Mouse (Mus musculus) right cerebral cortex, postnatal 4 days (tissue): ENCODE results near the gene Zfhx3.

Experiments
- DNase-seq: peaks from one replicate; pipeline ENCODE4 v3.0.0-alpha.2; 2022

Gene Zfhx3

DNA sequence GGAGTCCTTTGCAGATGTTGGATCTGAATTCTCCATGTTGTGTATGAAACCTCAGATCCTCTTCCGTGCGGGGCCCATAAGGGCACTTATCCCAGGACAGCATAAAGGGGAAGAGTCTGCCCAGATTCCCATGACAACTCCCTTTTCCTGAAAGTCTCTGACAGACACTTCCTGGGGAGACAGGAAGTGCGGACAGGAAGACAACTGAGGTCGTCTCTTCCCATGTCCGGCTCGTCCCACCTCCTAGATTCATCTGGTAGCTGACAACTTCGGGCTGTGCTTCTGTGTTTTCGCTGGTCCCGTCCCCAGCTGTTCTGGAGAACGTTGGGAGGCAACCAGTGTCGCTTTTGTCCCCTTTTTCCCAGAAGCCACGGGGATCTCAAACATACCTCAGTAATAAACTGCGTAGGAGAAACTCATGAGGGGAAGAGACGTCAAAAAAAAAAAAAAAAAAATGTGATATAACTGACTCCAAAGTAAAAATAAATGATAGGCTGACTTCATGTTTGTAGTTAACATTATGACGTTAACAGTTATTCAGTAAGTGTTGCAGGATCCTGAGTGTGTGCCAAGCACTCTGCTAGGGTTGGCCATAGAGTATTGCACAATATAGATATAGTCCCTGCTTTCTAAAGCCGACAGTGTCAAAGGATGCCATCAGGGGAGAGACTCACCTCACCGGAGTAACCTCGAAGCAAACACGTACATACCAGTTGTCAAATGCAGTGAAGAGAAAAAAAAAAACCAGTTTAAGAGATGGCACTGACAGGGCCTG is 653.5 kb downstream of the Zfhx3 start:
- no peak for DNase-seq

DNA sequence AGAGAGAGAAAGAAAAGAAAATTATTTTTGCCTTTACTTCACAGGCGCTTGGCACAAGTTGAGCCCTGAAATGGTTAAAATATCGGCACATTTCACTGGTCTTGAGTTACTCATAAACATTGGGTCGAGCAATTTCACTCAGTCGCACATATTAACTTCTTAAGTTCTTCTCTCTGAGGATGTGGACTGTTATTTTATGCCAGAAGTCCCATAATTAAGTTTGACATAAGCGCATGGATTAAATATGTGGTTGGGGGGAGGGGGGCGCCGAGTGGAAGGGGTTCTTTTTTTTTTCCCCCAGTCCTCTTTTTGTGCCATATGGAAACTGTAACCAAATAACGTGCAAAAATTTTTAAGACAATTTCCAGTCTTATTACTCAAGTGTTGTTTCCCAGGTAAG is 656.6 kb downstream of the Zfhx3 start:
- no peak for DNase-seq

DNA sequence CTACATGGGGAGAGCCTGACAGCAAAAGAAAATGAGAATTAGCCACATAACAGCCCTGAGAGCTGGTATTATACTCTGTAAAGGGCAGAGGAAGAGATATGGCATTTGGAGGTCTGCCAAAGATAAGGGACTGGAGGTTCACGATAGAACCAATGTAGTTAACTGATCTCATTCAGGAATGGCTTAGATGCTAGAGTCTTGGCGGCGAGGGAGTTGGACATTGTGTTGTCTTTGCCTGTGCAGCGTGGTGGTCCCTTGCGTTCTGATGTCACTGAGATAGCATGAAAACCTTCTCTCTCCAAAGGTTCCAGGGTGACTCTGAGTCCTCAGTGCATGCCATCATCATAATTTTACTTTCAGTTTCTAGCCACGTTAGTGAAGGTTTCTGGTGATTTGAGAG is 657.1 kb downstream of the Zfhx3 start:
- no peak for DNase-seq

DNA sequence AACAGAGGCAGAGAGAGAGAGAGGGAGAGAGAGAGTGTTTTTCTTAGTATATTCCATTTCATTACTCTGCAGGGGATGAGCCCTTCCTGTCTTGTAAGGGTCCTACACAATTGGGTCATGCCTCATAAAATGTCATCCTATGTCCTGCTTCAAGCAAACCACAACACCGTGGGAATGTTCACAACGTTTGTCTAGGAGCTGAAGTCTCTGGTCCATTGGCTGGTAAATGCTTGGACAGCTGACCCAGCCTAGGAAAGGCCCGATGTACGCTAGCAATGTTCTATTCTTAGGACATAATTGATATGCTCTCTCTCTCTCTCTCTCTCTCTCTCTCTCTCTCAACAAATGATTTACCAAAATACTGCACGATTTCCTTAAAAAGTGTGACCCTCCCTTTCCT is 666.2 kb downstream of the Zfhx3 start:
- no peak for DNase-seq

DNA sequence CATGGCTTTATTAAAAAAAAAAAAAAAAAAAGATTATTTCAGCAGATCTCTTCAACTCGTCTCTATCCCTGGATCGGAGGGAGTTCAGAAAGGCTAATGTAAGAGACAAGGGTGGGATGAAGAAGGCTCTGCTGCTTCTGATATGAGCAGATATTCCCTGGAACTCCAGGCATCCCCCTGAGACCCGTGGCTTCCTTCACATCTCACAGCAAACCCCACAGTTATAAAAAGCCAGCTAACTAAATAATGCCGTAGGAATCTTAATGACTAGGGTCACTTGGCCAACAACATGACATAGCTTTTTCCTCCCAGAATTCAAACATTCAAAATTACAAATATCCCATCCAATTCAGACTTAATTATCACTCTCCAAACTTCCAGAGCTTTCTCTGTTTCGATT is 666.7 kb downstream of the Zfhx3 start:
- no peak for DNase-seq

DNA sequence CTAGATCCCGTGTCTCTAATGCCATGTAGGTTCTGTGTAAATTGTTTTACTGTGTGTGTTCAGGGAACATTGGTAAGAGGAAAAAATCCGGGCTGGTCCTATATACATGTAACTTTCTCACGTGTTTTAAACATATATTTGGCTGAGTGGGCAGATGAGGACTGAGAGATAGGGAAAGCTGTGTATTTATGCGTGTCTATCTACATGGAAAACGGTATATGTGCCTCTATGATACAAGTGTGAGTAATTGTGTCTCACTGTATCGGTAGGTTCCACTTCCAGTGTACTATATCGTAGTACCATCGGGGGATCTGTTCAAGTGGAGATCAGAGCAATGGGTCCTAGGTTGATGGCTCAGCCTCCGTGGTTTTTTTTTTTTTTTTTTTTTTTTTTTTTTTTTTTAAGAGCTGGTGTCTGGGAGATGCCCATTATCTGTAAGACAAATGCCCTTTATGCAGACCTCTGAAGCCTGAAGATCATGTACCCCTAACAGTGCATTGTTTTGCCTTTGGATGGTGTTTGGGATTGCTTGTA is 668.8 kb downstream of the Zfhx3 start:
- no peak for DNase-seq

DNA sequence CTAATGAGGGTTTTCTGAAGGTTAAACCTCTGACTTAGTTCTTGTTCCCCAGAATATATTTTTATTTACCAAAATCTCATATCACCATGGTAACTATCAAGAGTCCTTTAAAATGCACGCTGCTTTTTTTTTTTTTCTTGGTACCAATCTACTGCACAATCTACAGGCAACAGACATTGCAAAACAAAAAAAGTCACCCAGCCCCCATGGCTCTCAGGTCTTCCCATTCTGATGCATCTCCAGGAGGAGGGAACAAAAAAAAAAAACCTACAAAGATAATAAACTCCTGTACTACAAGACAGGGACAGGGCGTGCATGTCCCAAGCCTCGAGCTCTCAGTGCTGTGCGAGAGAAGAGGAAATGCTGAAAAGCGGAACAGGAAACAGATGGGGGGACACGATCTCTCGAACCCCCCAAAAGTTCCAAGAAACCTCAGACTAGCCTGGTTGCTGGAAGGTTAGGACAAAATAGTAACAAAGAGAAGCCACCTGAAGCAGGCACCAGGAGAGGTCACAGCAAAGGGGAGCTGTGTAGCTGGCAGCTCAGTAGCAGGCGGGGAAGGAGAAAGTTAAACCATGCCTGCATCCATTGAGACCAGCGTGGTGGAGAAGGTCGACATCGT is 669.5 kb downstream of the Zfhx3 start:
- no peak for DNase-seq

DNA sequence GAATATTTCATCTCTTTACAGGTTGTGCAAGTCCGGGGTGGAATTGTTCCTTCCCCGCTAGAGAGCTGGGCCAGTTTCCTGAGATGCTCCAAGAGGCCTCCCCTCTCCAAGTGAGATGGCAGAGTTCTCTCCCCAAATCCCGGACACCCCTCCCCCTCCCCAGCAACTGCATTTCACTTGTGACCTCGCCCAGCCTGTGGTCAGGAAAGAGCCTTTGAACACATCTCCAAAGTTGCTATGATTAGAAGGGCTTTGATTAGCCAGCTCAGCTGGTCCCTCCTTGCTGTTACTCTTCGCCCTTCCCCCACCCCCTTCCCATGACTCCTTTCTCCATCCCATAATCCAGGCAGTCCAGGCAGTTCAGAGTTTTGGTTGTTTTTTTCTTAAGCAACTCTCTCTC is 670.4 kb downstream of the Zfhx3 start:
- DNase-seq, result no peak

DNA sequence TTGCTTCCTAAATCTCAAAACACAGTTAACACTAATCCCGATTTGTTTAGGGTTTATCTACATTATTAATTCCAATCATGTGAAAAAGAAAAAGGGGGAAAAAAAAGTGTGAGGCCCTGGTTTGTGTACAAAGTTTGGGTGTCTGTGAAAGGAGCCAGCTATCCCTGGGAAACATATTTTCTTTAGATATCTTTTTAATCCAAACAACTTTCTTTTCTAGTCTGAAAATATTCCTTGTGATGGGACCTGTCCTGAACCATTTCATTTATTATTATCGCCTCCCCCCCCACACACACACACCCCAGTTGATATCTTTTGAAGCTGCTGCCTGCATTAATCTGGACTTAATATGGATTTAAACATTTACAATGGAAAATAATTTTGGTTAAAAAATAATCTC is 670.8 kb downstream of the Zfhx3 start:
- no peak for DNase-seq

DNA sequence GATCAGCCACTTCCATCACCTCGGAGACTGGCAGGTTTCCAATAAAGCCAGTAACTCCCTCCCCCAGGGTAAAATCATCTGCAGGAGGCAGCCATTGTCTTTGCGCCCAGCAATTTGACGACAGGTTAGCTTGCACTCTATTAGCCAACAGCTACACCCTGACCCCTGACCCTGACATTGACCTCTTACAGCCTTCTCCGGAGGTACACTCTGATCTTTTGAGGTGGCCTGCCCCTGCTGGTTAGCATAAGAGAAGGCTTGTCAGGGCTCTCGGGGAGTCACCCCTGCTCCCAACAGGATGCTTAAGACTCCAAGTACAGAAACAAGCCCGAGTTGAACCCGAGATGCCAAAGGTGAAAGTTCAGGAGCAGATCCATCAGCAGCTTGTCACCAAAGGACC is 678.9 kb downstream of the Zfhx3 start:
- no peak for DNase-seq

DNA sequence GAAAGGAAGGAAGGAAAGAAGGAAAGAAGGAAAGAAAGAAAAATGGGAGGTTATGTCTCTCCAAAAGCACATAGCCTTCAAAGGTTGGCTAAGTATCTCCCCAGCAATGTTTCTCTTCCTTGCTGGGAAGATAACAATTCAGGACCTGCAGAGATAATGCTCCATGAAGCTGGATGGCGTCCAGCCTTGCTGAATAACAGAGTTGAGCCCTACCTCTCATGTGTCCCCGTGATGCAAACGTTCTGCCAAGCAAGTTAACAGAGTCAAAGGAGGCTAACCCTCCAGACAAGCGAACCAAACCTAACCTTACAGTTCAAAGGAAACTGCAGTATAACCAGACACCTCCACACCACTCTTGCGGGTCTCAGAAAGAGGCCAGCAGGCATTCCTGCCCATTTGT is 681.2 kb downstream of the Zfhx3 start:
- DNase-seq, result no peak

DNA sequence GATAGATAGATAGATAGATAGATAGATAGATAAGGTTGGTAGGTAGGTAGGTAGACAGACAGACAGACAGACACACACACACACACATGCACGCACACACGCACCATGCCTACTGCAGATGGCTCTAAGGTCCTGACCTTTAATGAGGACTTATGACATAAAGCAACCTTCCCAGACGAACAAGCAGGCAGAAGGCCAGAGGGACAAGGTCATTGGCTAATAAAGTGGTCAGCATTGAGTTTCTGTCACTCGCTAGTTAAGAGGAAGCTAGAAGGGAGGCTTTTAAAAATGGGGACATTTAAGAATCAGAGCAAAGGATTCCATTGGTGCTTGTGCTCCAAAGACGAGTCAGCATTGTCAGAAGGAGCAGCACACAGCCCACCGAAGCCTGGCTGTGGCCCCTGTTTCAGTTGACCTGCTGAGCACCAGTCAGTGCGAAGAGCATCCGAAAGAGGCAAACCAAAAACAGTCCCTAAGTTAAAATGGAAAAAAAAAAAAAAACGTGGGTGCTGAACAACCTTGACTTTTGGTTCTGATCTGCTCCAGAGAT is 683.2 kb downstream of the Zfhx3 start:
- no peak for DNase-seq

DNA sequence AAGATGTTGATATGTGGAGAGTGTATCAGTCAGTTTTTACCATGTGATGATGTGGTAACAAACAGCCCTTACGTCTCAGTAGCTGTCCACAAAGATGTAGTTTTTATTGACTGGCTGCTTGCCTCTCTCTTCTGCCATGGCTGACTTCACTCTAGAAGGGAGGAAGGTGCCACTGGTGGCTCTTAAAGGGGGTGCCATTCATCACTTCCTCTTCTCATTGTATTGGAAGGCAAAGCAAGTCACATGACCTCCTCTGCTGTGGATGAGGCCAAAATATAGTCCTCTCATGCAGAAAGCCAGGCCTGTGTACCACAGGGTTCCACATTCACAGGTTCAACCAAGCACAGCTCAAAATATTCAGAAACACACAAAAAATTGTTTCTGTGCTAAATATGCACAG is 688.6 kb downstream of the Zfhx3 start:
- DNase-seq, result no peak

DNA sequence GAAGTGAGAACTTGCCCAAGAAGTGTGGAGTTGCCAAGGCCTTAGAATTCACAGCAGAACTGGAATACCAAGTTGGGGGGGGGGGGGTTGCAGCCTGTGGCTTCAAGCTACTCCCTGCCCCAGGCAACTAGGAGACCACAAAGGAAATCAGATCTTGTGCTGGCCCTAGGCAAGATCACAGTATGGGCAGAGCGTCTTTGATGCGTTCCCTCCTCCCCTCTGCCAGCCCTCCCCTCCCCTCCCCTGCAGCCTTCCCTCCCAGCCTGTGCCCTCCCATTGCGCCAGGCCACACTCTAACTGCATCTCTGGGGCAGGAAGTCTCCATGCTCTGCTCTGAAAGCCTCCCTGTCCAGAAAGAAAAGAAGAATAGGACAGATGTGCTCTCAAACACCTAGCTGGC is 691.8 kb downstream of the Zfhx3 start:
- DNase-seq, result no peak

DNA sequence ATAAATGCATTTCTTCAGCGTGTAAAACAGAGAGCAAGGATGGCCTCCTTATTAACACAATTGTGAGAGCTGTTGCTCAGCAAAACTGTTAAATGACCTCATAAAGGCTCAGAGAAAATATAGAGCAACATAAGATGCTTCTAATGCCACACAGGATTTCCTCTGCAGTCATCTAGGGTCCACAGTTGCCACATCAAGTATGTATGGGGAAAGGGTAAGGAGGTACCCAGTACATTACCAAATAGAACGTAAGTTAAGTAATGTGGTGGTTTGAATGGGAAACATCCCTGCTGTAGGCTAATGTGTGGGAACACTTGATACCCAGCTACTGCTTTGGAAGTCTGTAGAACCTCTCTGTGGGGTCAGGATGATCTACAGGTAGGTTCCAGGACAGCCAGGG is 695.4 kb downstream of the Zfhx3 start:
- no peak for DNase-seq

DNA sequence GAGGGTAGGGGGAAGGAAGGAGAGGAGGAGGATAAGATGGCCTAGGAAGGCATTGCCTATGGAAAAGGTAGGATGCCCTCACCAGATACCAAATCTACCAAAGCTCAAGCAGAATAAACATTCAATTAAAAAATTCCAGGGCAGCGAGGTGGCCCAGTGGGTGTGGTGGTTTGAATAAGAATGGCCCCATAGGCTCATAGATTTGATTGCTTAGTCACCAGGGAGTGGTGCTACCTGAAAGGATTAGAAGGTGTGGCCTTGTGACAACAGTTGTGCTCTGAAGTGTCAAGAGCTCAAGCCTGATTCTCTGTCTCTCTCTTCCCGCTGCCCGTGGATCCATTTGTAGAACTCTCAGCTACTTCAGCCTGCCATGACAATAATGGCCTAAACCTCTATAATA is 703.2 kb downstream of the Zfhx3 start:
- no peak for DNase-seq

DNA sequence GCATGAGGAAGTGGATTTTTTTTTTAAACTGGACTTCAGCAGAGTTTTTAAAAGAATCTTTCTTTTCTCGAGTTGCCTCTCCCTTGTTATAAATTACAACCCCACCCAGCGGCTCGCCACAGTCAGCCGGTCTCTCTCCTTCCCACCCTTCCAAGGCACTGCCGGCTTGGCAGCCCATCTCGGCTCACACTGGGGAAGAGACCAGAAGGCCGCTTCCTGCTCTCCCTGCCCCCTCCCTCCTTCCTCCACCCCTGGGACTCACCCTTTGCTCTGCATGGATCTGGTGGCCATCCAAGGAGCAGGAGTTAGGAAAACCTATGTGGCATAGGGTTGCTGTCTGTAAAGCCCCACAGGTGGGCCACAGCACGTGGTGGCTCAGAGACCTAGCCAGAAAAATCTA is 705.1 kb downstream of the Zfhx3 start:
- DNase-seq, result no peak

DNA sequence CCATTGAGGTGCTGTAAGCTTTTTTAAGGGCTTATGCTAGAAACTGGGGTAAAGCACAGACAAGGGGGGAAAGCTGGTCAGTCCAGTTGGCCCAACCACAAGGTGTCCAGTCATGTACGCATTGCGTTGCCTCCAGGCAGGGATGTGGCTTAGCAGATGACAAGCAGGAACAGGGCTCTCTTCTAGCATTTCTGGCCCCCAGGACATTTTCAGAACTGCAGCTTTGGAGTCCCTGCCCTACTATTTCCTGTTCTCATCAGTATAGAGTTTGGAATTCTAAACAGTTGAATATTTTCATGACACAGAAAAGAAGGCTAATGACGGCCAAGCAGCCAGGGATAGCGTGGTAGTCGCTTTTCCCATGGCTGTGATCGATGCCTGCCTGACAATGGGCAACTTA is 706.5 kb downstream of the Zfhx3 start:
- DNase-seq, result no peak

DNA sequence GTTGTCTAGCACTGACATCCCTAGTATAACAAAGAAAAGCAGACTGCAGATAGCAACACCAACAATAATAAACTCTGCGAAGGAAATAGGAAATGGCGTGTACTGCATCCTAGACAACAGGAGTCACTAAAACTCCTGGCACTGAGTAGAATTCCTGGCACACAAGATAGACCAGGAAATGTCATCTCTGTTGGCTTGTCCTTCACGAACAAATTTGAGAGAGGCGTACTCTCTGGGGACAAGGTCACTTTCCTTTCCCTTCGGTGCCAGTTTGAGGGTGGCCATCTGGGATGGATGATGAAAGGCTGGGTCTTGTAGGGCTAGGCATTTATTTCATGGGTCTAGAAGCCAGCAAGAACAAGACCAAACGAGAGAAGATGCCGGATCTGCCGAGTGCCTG is 708.4 kb downstream of the Zfhx3 start:
- no peak for DNase-seq

DNA sequence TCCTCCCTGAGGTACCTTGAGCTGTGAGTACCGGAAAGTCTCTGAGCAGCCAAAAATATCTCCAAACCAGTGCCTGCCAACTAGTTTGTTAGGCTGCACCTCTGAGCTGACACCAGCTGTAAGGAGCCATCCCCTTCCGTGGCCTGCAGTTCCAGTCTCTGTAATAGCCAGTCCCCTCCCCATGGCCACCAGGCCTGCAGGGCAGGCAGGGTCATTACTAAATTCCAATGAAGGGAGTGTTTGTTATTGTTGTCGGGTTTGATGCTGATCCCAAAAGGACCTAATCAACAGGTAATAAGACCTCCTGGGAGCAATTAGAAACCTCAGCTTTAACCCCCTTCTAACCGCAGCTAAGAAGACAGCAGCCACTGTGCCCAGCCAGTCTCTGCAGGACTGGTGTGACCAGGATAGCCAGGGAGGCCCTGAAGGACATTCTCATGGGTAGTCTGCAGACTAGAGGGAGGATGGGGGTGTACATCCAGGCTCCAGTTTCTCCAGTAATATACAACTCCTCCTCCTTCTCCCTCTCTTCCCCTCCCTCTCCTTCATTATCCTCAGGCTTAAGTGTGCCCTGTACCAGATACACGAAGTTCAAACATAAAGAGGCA is 719.1 kb downstream of the Zfhx3 start:
- no peak for DNase-seq

DNA sequence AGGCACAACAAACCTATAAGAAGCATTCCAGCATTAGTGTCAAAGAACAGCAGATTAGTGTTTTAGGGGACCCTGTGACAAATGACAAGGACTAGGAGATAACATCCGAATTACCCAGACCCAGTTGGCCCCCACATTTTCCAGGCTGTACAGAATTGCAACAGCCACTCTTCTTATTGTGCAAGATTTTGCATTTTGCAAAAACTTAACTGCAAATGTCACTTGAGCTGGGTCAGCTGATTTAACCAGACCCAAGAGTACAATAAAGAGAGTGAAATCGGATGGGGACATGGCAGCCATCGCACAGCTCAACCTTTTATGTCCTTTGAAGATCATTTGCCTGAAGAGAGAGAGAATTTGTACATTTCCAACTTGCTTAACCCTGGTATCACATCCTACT is 720.3 kb downstream of the Zfhx3 start:
- no peak for DNase-seq

DNA sequence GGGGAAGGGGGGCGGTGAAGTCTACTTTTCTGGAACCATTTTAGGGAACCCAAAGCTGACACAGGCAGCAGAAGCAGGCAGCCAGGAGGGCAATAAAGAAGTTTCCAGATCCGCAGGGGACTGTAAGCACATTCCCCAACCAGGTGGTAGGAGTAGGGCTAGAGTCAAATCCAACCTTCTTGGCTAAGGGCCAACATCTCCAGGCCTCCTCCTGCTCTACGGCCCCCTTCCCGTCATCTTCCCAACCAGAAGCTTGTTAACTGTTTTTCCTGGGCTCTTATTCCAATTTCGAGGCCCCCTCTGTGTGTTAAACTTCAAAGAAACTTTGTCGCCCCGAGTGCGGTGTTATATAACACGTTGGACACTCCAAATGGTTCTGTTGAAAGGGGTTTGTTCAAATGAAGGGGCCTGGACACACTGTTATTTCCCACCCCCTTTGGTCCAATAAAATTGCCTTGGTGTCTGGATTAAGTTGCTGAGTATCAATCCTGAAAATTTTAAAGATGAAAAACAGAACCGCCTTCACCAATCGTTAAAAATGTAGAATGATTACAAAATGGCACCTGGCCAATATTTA is 729.6 kb downstream of the Zfhx3 start:
- DNase-seq, result no peak

DNA sequence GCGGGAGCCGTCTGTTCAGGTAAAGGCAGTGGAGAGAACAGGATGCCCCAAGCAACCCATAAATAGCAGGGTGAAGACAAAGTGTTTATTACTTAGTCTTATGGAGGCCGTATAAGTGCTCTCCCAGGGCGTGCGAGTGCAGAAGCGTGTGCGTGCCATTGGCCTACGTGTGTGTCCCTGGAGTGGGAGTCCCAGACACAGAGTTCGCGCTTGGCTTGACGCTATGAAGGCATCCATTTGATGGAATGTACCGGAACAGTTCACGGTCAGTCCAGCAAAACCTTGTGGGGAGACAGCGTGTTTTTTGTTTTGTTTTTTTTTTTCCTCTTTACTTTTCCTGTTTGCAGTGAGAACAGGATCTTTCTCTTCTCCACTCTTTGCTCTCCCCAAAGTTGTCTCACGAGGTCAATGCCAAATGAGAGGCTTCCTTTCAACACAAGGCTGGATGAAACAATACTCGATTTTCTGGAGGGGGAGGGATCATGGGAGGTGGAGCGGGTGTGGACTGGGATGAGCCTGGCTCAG is 732.6 kb downstream of the Zfhx3 start:
- DNase-seq, result no peak
